Mouse (Mus musculus) testis, adult 2 months (tissue): ENCODE measurements around the gene Pde4d.

ENCODE experiments used
- CTCF ChIP-seq: fragments of 200-500 bp; IDR thresholded peaks from 2 replicates; pipeline ENCODE4 v1.5.1; 2012; ENCODE audit warnings: low read depth, mild to moderate bottlenecking, inconsistent platforms, low read length, moderate library complexity; ENCODE audit not compliant: control insufficient read depth, insufficient read depth, insufficient replicate concordance
- POLR2A ChIP-seq: fragments of 200-500 bp; IDR thresholded peaks from 2 replicates; pipeline ENCODE4 v1.6.1; 2012; ENCODE audit warnings: low read depth, mild to moderate bottlenecking, inconsistent platforms, low read length, moderate library complexity; ENCODE audit not compliant: control insufficient read depth

- TF ChIP-seq POLR2A (no peak), CTCF (no peak)
Observed at GRCm38 (mm10) chr13:109646597-109647232, 1197.0 kb downstream of the Pde4d start.
